22 mouse cellular contexts compared by ENCODE assay signal in genomic region chr7:80607503-80607902, GRCm38 (mm10).
DNase-seq lines count a peak whose midpoint lies in the region; ATAC-seq and TF ChIP-seq lines count a peak whose summit lies in the region.
"Had no signal": no experiment of that assay in that cellular context is flagged by ENCODE, and none has a peak within 500 bp of the region (broad histone marks: within the 10 kb centered on the region; RNA-seq: fewer than 3 reads in every experiment).

No protein-coding gene starts in this region.

- peak; percentile 76 for DNase-seq in heart, adult 11 months
- DNase-seq in heart, adult 2 months, result no peak
- no peak for DNase-seq in hindbrain, embryonic 10.5 days (ENCODE audit: low spot score)
- DNase-seq in midbrain, embryonic 10.5 days (ENCODE audit: low spot score), result no peak
- DNase-seq in midbrain, postnatal 0 days (ENCODE audit: low spot score), result no peak
- DNase-seq in midbrain, embryonic 11.5 days (ENCODE audit: low spot score, missing footprints), result peak; percentile 61
- DNase-seq in midbrain, embryonic 14.5 days, result no peak
- DNase-seq: adrenal gland, adult 2 months; adrenal gland, adult 8-10 months; adrenal gland, postnatal 10 days; adrenal gland, postnatal 14 days; adrenal gland, postnatal 25 days; adrenal gland, postnatal 36 days; B cell, adult 2 months; cerebellum, adult 11 months; cerebellum, adult 11-12 months had no signal

- no peak overlapping the region for H3K9ac ChIP-seq in heart, adult 2 months (ENCODE audit: low read depth, low read length)
- H3K9ac ChIP-seq in hindbrain, embryonic 13.5 days, result no peak overlapping the region
- no peak overlapping the region for H3K9ac ChIP-seq in midbrain, postnatal 0 days (replicated peaks; ENCODE audit: low read length, poor library complexity, severe bottlenecking)
- no peak overlapping the region for H3K9ac ChIP-seq in midbrain, embryonic 11.5 days (ENCODE audit: low read length)
- no peak overlapping the region for H3K9ac ChIP-seq in midbrain, embryonic 14.5 days (replicated peaks; ENCODE audit: low read length)

- peaks cover 3% of the 10 kb centered on the region for H3K4me1 ChIP-seq in heart, adult 2 months (ENCODE audit: control insufficient read depth, insufficient read depth, low read length)
- peaks cover 35% of the 10 kb centered on the region for H3K4me1 ChIP-seq in hindbrain, embryonic 10.5 days (replicated peaks)
- H3K4me1 ChIP-seq in hindbrain, embryonic 13.5 days (replicated peaks), result peaks cover 5% of the 10 kb centered on the region
- H3K4me1 ChIP-seq in midbrain, embryonic 10.5 days, result peaks cover 35% of the 10 kb centered on the region
- no peaks in the 10 kb centered on the region for H3K4me1 ChIP-seq in midbrain, postnatal 0 days (ENCODE audit: insufficient read depth, low read length)
- peaks cover 4% of the 10 kb centered on the region for H3K4me1 ChIP-seq in midbrain, embryonic 11.5 days (ENCODE audit: control insufficient read depth, insufficient read depth, low read length)
- H3K4me1 ChIP-seq in midbrain, embryonic 14.5 days (ENCODE audit: control insufficient read depth, insufficient read depth, low read length), result no peaks in the 10 kb centered on the region

- H3K4me2 ChIP-seq in hindbrain, embryonic 13.5 days, result no peak overlapping the region
- H3K4me2 ChIP-seq in midbrain, postnatal 0 days (ENCODE audit: low read depth, low read length, poor library complexity, severe bottlenecking), result no peak overlapping the region
- H3K4me2 ChIP-seq in midbrain, embryonic 11.5 days, result no peak overlapping the region
- no peak overlapping the region for H3K4me2 ChIP-seq in midbrain, embryonic 14.5 days (ENCODE audit: low read length)

- no peaks in the 10 kb centered on the region for H3K36me3 ChIP-seq in heart, adult 2 months (ENCODE audit: control insufficient read depth, insufficient read depth, low read length)
- H3K36me3 ChIP-seq in hindbrain, embryonic 10.5 days, result 0 out of 2 replicates have a peak, but pooled peaks cover 8% of the 10 kb centered on the region
- H3K36me3 ChIP-seq in hindbrain, embryonic 13.5 days, result peaks cover 27% of the 10 kb centered on the region
- 0 out of 2 replicates have a peak, but pooled peaks cover 5% of the 10 kb centered on the region for H3K36me3 ChIP-seq in midbrain, embryonic 10.5 days
- H3K36me3 ChIP-seq in midbrain, postnatal 0 days (ENCODE audit: insufficient read depth, low read length), result peaks cover 21% of the 10 kb centered on the region
- H3K36me3 ChIP-seq in midbrain, embryonic 11.5 days (ENCODE audit: control insufficient read depth, insufficient read depth, low read length), result no peaks in the 10 kb centered on the region
- peaks cover 8% of the 10 kb centered on the region for H3K36me3 ChIP-seq in midbrain, embryonic 14.5 days (ENCODE audit: control insufficient read depth, insufficient read depth, low read length)

- H3K27ac ChIP-seq in heart, adult 2 months, result no peak overlapping the region
- peak overlapping the region; percentile 40; the same call in 1 of the 2 replicates for H3K27ac ChIP-seq in hindbrain, embryonic 10.5 days
- H3K27ac ChIP-seq in hindbrain, embryonic 13.5 days, result no peak overlapping the region
- 0 out of 2 replicates have a peak overlapping the region, but pooled peaks have one; percentile 24 for H3K27ac ChIP-seq in midbrain, embryonic 10.5 days (replicated peaks)
- H3K27ac ChIP-seq in midbrain, postnatal 0 days (ENCODE audit: low read depth, low read length), result no peak overlapping the region
- no peak overlapping the region for H3K27ac ChIP-seq in midbrain, embryonic 11.5 days (ENCODE audit: low read depth, low read length)
- H3K27ac ChIP-seq in midbrain, embryonic 14.5 days (replicated peaks; ENCODE audit: low read depth, low read length), result no peak overlapping the region

- no peaks in the 10 kb centered on the region for H3K27me3 ChIP-seq in heart, adult 2 months (ENCODE audit: control insufficient read depth, insufficient read depth, low read length)
- H3K27me3 ChIP-seq in hindbrain, embryonic 10.5 days (ENCODE audit: insufficient read depth, poor library complexity, severe bottlenecking), result no peaks in the 10 kb centered on the region
- no peaks in the 10 kb centered on the region for H3K27me3 ChIP-seq in hindbrain, embryonic 13.5 days
- H3K27me3 ChIP-seq in midbrain, embryonic 10.5 days (ENCODE audit: low read depth, poor library complexity, severe bottlenecking), result no peaks in the 10 kb centered on the region
- H3K27me3 ChIP-seq in midbrain, postnatal 0 days (ENCODE audit: insufficient read depth, low read length), result no peaks in the 10 kb centered on the region
- no peaks in the 10 kb centered on the region for H3K27me3 ChIP-seq in midbrain, embryonic 11.5 days (ENCODE audit: control insufficient read depth, insufficient read depth, low read length)
- H3K27me3 ChIP-seq in midbrain, embryonic 14.5 days (ENCODE audit: control insufficient read depth, insufficient read depth, low read length), result no peaks in the 10 kb centered on the region
- H3K27me3 ChIP-seq: CH12.LX, Patski had no signal

- no peaks in the 10 kb centered on the region for H3K79me2 ChIP-seq in heart, adult 2 months (replicated peaks; ENCODE audit: control insufficient read depth, insufficient read depth, low read length)

- no peak for TF ChIP-seq EP300 in heart, adult 2 months (IDR thresholded peaks at IDR 0.05; ENCODE audit: insufficient read depth, low read depth, low read length)

- 63% methylated on average over 2 of the region's 2 CpGs for WGBS in heart, adult 2 months
- 25% methylated on average over 2 of the region's 2 CpGs for WGBS in hindbrain, embryonic 10.5 days
- 27% methylated on average over 2 of the region's 2 CpGs for WGBS in hindbrain, embryonic 13.5 days
- WGBS in midbrain, embryonic 10.5 days, result 48% methylated on average over 2 of the region's 2 CpGs
- WGBS in midbrain, postnatal 0 days, result 42% methylated on average over 2 of the region's 2 CpGs
- WGBS in midbrain, embryonic 11.5 days, result 39% methylated on average over 2 of the region's 2 CpGs
- 22% methylated on average over 2 of the region's 2 CpGs for WGBS in midbrain, embryonic 14.5 days

- TF ChIP-seq POLR2A in heart, adult 2 months (IDR thresholded peaks at IDR 0.05; ENCODE audit: insufficient read depth, low read depth, low read length), result no peak

- TF ChIP-seq CTCF in heart, adult 2 months (IDR thresholded peaks at IDR 0.05), result no peak
- no peak for TF ChIP-seq CTCF in midbrain, postnatal 0 days (IDR thresholded peaks at IDR 0.05)

- intact Hi-C loops in heart, adult 2 months (cut with DNase I), result no loop called here

- H3K4me3 ChIP-seq in heart, adult 2 months, result no peak overlapping the region
- H3K4me3 ChIP-seq in hindbrain, embryonic 10.5 days, result no peak overlapping the region
- no peak overlapping the region for H3K4me3 ChIP-seq in hindbrain, embryonic 13.5 days
- no peak overlapping the region for H3K4me3 ChIP-seq in midbrain, embryonic 10.5 days
- no peak overlapping the region for H3K4me3 ChIP-seq in midbrain, postnatal 0 days (ENCODE audit: low read depth, low read length)
- H3K4me3 ChIP-seq in midbrain, embryonic 11.5 days (ENCODE audit: low read depth, low read length), result no peak overlapping the region
- H3K4me3 ChIP-seq in midbrain, embryonic 14.5 days (replicated peaks; ENCODE audit: low read depth, low read length), result no peak overlapping the region

- H3K9me3 ChIP-seq in hindbrain, embryonic 10.5 days, result no peaks in the 10 kb centered on the region
- no peaks in the 10 kb centered on the region for H3K9me3 ChIP-seq in hindbrain, embryonic 13.5 days
- no peaks in the 10 kb centered on the region for H3K9me3 ChIP-seq in midbrain, embryonic 10.5 days (replicated peaks)
- no peaks in the 10 kb centered on the region for H3K9me3 ChIP-seq in midbrain, postnatal 0 days (ENCODE audit: low read length)
- H3K9me3 ChIP-seq in midbrain, embryonic 11.5 days (ENCODE audit: control insufficient read depth, low read length), result no peaks in the 10 kb centered on the region
- H3K9me3 ChIP-seq in midbrain, embryonic 14.5 days (ENCODE audit: control insufficient read depth, low read length), result no peaks in the 10 kb centered on the region
- H3K9me3 ChIP-seq: G1E had no signal

- no peak for ATAC-seq in hindbrain, embryonic 13.5 days (ENCODE audit: low FRiP score)
- ATAC-seq in midbrain, postnatal 0 days (ENCODE audit: low FRiP score), result no peak
- no peak for ATAC-seq in midbrain, embryonic 11.5 days (ENCODE audit: low FRiP score)
- ATAC-seq in midbrain, embryonic 14.5 days (ENCODE audit: low FRiP score, low TSS enrichment), result no peak
- ATAC-seq: activated CD4-positive, CD25-positive, alpha-beta regulatory T cell, adult 4 months; CD4-positive, CD25-positive, alpha-beta regulatory T cell, adult 4 months; Patski had no signal

Comparison
In these comparisons a context has a peak if more than half of its experiments do, and no peak if none do; other contexts are left out.
1. DNase-seq: peak in heart, adult 11 months (single experiment) and midbrain, embryonic 11.5 days (single experiment); none in heart, adult 2 months (0 of 2), hindbrain, embryonic 10.5 days (single experiment), midbrain, embryonic 10.5 days (single experiment), midbrain, postnatal 0 days (single experiment) and midbrain, embryonic 14.5 days (single experiment).
2. H3K27ac ChIP-seq: peak in hindbrain, embryonic 10.5 days (single experiment) and midbrain, embryonic 10.5 days (single experiment); none in heart, adult 2 months (single experiment), hindbrain, embryonic 13.5 days (single experiment), midbrain, postnatal 0 days (single experiment), midbrain, embryonic 11.5 days (single experiment) and midbrain, embryonic 14.5 days (single experiment).